Mouse (Mus musculus) kidney, adult 2 months (tissue): ENCODE data around the gene Cep131. TPM values are rescaled to one million over a fixed set of nuclear protein-coding genes. Genes with fewer than 3 reads are reported as not detected.
A peak's percentile ranks its signal among the peaks of the same experiment; 100 is the strongest.

Experiments
- DNase-seq: peaks from one replicate; pipeline ENCODE4 v3.0.0; 2021
- H3K27ac ChIP-seq: fragments of 200-500 bp; 2 replicates; pipeline ENCODE4 v1.5.1; 2012; ENCODE audit warnings: low read depth, low read length, control low read depth, inconsistent platforms; ENCODE audit not compliant: insufficient read depth
- H3K27me3 ChIP-seq: fragments of 200-500 bp; replicated peaks from 2 replicates; pipeline ENCODE4 v1.6.1; 2012; ENCODE audit warnings: mild to moderate bottlenecking, moderate library complexity, low read length, inconsistent platforms; ENCODE audit not compliant: control insufficient read depth, insufficient read depth
- H3K36me3 ChIP-seq: fragments of 200-500 bp; 2 replicates; pipeline ENCODE4 v1.6.1; 2012; ENCODE audit warnings: mild to moderate bottlenecking, moderate library complexity, low read length, inconsistent platforms; ENCODE audit not compliant: control insufficient read depth, insufficient read depth
- H3K4me1 ChIP-seq: fragments of 200-500 bp; 2 replicates; pipeline ENCODE4 v1.6.1; 2011; ENCODE audit warnings: low read length; ENCODE audit not compliant: control insufficient read depth, insufficient read depth
- H3K4me3 ChIP-seq: fragments of 200-500 bp; 2 replicates; pipeline ENCODE4 v1.5.1; 2011; ENCODE audit warnings: mild to moderate bottlenecking, low read depth, low read length, control low read depth; ENCODE audit not compliant: insufficient read depth
- CTCF ChIP-seq: fragments of 200-500 bp; conservative IDR thresholded peaks from 2 replicates; pipeline ENCODE4 v1.5.1; 2011; ENCODE audit warnings: low read depth, mild to moderate bottlenecking, control low read depth, low read length, moderate library complexity, mixed read lengths; ENCODE audit not compliant: insufficient read depth, insufficient read length
- POLR2A ChIP-seq: fragments of 200-500 bp; IDR thresholded peaks from one replicate; pipeline ENCODE4 v1.6.1; 2011; ENCODE audit warnings: low read depth, low read length, control low read depth
- WGBS: fragments of 180-500 bp; shearing (Covaris S2); methylation state at CpG from one replicate; pipeline ENCODE4 v1.1.7; 2018; 5-methylcytosine and 5-hydroxymethylcytosine counted together
- polyA plus RNA-seq: library from polyadenylated mRNA; depleted of rRNA; stranded (reverse); fragments of >200 nt; gene quantifications from 2 replicates; pipeline ENCODE4 v1.2.3, GENCODE M21; 2012

The Cep131 gene
- polyA plus RNA-seq, 1 experiment, result 5.8 TPM

DNA sequence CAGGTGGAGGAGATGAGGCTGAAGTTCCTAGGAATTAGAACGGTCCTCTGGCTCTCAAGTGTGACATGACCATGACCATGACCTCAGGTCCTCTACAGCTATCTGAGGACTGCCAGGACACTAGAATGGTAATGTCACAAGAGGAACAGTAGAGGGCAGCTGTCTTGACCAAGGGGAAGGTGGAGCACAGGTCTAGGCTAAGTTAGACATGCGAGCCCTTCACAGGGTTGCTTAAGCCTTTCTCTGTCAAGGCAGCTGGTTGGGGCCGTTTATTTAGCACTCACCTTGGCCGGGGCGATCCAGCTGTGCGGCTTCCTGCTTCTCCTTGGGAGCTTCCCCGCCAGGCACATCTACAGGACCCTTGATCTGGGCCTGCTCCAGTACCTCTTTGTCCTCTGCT lies 23.9 kb upstream of the Cep131 start:
- peaks cover 14% of the 10 kb centered on the region for H3K4me1 ChIP-seq
- 65% methylated on average over 7 of the region's 7 CpGs for WGBS
- H3K36me3 ChIP-seq, result no peaks in the 10 kb centered on the region
- TF ChIP-seq POLR2A (no peak), CTCF (peak; percentile 48)
- H3K27me3 ChIP-seq, result no peaks in the 10 kb centered on the region
- no peak for DNase-seq
- H3K27ac ChIP-seq, result no peak overlapping the region
- no peak overlapping the region for H3K4me3 ChIP-seq

- no peaks in the 10 kb centered on the region for H3K36me3 ChIP-seq
- peaks cover 14% of the 10 kb centered on the region for H3K4me1 ChIP-seq
- no peaks in the 10 kb centered on the region for H3K27me3 ChIP-seq
- TF ChIP-seq CTCF (no peak), POLR2A (no peak)
- H3K4me3 ChIP-seq, result no peak overlapping the region
- 44% methylated on average over 14 of the region's 14 CpGs for WGBS
- no peak overlapping the region for H3K27ac ChIP-seq
- DNase-seq, result peak; percentile 57
These were observed 23.1 kb upstream of the Cep131 start for GRCm38 (mm10) chr11:120109558-120110210.

DNA sequence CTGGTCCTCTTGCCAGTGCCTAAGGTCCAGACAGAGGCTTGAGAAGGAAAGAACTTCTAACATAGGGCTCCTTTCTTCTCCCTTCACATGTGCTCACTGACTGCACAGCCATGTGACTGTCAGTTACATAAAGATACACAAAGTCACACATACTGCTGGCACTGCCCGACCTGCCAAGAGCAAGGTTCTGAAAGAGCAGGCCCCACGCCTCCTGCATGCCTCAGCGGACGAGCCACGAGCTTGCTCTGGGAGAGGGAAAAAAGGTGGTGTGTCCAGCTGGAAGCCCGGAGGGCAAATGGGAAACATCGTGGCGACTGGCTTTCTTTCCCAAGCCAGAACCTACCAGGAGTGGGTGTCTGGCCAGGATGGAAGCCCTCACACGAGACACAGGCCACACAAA lies 21.2 kb upstream of the Cep131 start:
- Histone ChIP-seq H3K4me1 (peaks cover 14% of the 10 kb centered on the region), H3K27me3 (no peaks in the 10 kb centered on the region), H3K4me3 (no peak overlapping the region), H3K36me3 (no peaks in the 10 kb centered on the region; the same call in 1 of the 2 replicates), H3K27ac (peak overlapping the region; percentile 24)
- no peak for TF ChIP-seq CTCF
- no peak for TF ChIP-seq POLR2A
- WGBS, result 40% methylated on average over 9 of the region's 9 CpGs
- DNase-seq, result peak; percentile 64

DNA sequence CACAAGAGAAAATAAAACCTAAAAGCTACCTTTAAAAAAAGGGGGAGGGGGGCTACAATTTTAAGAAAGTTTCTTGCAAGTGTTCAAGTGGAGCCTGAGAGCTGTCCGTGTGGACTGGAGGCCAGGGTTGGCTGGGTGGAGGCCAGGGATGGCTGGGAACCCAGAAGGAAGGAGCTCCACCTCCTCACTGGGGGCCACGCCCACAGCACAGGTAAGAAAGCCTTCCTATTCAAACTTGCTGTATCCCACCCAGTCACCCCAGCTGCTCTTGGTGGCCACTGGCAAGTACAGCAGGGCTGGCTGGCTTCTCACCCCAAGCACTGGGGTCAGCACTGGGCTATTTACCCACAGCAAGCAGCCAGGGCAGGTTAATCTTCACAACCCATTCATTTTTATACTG lies 20.4 kb upstream of the Cep131 start:
- TF ChIP-seq POLR2A, result no peak
- no peak for TF ChIP-seq CTCF
- DNase-seq, result no peak
- Histone ChIP-seq H3K4me1 (peaks cover 14% of the 10 kb centered on the region), H3K27me3 (no peaks in the 10 kb centered on the region), H3K27ac (peak overlapping the region; percentile 24; the same call in 1 of the 2 replicates), H3K4me3 (no peak overlapping the region), H3K36me3 (no peaks in the 10 kb centered on the region; the same call in 1 of the 2 replicates)
- WGBS, result 58% methylated on average over 2 of the region's 2 CpGs

- no peak overlapping the region for H3K4me3 ChIP-seq
- no peaks in the 10 kb centered on the region; the same call in 1 of the 2 replicates for H3K36me3 ChIP-seq
- peaks cover 6% of the 10 kb centered on the region; the same call in 1 of the 2 replicates for H3K4me1 ChIP-seq
- WGBS, result 92% methylated on average over 3 of the region's 3 CpGs
- H3K27ac ChIP-seq, result no peak overlapping the region
- TF ChIP-seq CTCF (no peak), POLR2A (no peak)
- no peak for DNase-seq
- H3K27me3 ChIP-seq, result no peaks in the 10 kb centered on the region
These were observed 16.9 kb upstream of the Cep131 start for GRCm38 (mm10) chr11:120103431-120103997.

GRCm38 (mm10) chr11:120101036-120101435 lies 14.4 kb upstream of the Cep131 start:
- Histone ChIP-seq H3K27ac (peak overlapping the region; percentile 27; the same call in 1 of the 2 replicates), H3K4me3 (no peak overlapping the region), H3K27me3 (no peaks in the 10 kb centered on the region), H3K4me1 (peaks cover 2% of the 10 kb centered on the region; the same call in 1 of the 2 replicates), H3K36me3 (no peaks in the 10 kb centered on the region; the same call in 1 of the 2 replicates)
- DNase-seq, result peak; percentile 86
- under 1% methylated on average over 3 of the region's 3 CpGs for WGBS
- peak; percentile 86 for TF ChIP-seq CTCF
- no peak for TF ChIP-seq POLR2A
